Mouse (Mus musculus): ENCODE measurements around the gene Elf2. TPM values are rescaled to one million over a fixed set of nuclear protein-coding genes. Genes with fewer than 3 reads are reported as not detected.

The Elf2 gene
- polyA plus RNA-seq (2017; shearing (Covaris generic)) = 110 TPM

GRCm38 (mm10) chr3:51340552-51341267 lies at the start of gene Elf2:
Gene Elf2, minus strand, starts transcription at chr3:51340663.

GRCm38 (mm10) chr3:51224363-51225225 lies 115.9 kb downstream of the Elf2 start, which contains the start of gene Noct:
Gene Noct, plus strand, starts transcription at chr3:51224447.

Other genes starting within 250 kb of the Elf2 start
- 14.2 TPM for gene Noct, start 116.2 kb downstream of the Elf2 start, polyA plus RNA-seq (2017; shearing (Covaris generic))
- gene Mgarp, start 56.1 kb upstream of the Elf2 start, polyA plus RNA-seq (2017; shearing (Covaris generic)) = 1.6 TPM
- gene Ndufc1, start 68.3 kb upstream of the Elf2 start, polyA plus RNA-seq (2017; shearing (Covaris generic)) = 195 TPM
- gene Naa15, start 74.5 kb upstream of the Elf2 start, polyA plus RNA-seq (2017; shearing (Covaris generic)) = 83.8 TPM
- gene Rab33b, start 143.3 kb upstream of the Elf2 start, polyA plus RNA-seq (2017; shearing (Covaris generic)) = 32.2 TPM
- 9.6 TPM for gene Setd7, start 220.2 kb upstream of the Elf2 start, polyA plus RNA-seq (2017; shearing (Covaris generic))

All from CD4-positive, CD25-positive, alpha-beta regulatory T cell (primary cell).